Mouse (Mus musculus) left cerebral cortex, adult 11 months (tissue): Measurements from ENCODE around the gene Epn1.
A peak's percentile ranks its signal among the peaks of the same experiment; 100 is the strongest.

Source experiments
- DNase-seq: peaks from one replicate; pipeline ENCODE4 v3.0.0; 2022; ENCODE audit warnings: low spot score

Gene Epn1

DNA sequence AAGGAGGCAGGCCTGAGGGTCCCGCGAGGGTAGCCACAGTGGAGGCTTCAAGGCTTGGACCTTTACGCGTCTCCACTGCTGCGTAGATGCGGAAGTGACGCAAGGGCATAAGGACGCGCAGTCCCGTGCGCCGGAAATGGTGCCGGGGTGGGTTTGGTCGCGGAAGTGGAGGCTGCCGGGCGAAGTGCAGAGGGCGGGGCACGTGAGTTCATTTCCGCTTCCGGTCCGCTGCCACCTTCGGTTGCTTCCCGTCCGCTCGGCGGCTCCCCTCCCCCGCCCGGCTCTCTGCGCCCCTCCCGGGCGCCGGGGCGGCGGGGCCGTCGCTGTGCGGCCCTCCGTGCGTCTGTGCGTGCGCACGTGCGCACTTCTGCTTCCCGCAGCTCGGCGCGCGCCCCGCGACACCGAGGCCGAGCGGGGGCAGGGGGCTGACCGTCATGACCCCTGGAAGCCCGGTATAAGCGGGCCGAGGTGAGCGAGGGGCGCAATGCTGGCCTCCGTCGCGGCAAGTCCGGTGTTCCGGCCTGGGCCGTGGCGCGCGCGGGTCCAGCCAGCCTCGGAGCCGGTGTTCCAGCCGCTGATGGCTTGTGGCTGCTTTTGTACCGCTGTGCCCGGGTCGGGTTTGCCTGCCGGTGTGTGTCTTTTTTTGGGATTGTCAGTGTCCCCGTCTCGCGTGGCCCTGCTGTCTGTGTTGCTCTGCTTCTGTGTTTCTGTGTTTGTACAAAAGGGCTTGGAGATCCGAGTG is at the start of gene Epn1:
TSS of gene Epn1 (plus strand) at position 226 of the 742 bp plus-strand sequence.
- DNase-seq = peak; percentile 92

DNA sequence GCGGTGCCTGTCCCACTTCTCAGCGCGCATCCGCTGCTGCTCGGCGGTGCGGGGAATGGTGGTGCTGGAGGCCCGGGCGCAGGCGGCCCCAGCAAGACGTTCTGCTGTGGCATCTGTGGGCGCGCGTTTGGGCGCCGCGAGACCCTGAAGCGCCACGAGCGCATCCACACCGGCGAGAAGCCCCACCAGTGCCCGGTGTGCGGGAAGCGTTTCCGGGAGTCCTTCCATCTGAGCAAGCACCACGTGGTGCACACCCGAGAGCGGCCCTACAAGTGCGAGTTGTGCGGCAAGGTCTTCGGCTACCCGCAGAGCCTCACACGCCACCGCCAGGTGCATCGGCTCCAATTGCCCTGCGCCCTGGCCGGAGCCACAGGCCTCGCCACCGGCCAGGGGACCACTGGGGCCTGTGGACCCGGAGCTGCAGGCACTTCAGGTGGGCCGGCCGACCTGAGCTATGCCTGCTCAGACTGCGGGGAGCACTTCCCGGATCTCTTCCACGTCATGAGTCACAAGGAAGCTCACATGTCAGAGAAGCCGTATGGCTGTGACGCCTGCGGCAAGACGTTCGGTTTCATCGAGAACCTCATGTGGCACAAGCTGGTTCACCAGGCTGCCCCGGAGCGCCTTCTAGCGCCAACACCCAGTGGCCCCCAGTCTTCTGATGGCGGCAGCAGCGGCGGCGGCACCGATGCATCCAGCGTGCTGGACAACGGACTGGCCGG is 49.3 kb upstream of the Epn1 start:
- DNase-seq = no peak

DNA sequence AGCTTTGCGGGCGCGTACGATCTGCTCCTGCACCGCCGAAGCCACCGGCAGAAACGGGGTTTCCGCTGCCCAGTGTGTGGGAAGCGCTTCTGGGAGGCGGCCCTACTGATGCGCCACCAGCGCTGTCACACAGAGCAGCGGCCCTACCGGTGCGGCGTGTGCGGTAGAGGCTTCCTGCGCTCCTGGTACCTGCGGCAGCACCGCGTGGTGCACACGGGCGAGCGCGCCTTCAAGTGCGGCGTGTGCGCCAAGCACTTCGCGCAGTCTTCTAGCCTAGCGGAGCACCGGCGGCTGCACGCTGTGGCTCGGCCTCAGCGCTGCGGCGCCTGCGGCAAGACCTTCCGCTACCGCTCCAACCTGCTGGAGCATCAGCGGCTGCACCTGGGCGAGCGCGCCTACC is 48.5 kb upstream of the Epn1 start:
- no peak for DNase-seq

GRCm38 (mm10) chr7:5033818-5034217 is 46.2 kb upstream of the Epn1 start, which contains the start of gene 4632433K11Rik:
Gene 4632433K11Rik, plus strand, starts transcription at chr7:5034118.
- DNase-seq = no peak

DNA sequence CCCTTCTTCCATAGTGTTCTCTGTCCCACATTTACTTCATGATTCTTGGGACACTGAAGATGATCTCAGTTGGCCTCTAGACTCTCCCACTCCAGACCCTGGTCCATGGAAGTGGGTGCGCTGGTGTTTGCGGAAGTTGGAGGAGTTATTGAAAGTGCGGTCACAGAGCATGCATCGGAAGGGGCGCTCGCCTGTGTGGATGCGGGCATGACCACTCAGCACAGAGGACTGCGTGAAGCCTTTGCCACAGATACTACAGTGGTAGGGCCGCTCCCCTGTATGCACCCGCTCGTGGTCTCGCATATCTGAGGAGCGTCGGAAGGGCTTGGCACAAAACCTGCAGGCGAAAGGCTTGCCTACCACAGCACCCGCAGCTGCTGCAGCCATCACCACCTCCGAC is 44.4 kb upstream of the Epn1 start:
- DNase-seq = no peak

- DNase-seq = no peak
Measured at GRCm38 (mm10) chr7:5036136-5036535, 43.9 kb upstream of the Epn1 start.

GRCm38 (mm10) chr7:5037026-5037425 is 43.0 kb upstream of the Epn1 start:
- no peak for DNase-seq

GRCm38 (mm10) chr7:5037467-5037866 is 42.6 kb upstream of the Epn1 start:
- no peak for DNase-seq

DNA sequence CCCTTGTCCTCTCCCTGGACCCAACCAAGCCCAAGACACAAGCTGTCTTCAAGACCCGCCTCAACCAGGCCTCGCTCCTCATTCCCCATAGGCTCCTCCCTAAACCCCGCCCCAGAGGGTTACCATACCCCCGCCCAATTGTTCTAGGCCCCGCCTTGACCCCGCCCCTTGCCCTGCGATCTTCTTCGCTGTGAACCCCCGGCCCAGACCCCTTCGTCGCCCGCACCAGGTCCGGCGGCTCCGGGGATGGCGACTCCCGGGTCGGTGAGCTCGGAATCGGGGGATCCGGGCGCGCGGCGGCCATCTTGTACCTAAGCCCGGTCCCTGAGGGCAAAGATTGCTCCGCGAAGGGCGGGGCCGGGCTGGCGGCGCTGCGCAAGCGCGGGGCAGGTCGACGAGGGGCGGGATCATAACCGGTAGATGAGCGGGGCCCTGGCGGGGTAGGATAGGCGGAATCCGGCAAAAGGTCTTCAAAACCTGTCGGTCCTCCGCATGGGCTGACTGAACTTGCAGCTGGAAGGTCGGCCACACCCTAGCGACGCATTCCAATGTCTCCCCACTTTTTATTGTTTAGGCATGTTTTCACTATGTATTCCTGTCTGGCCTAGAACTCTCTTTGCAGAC is 41.8 kb upstream of the Epn1 start, which contains the start of gene Zfp784:
TSS of gene Zfp784 (minus strand) at position 338 of the 624 bp plus-strand sequence.
- DNase-seq = peak; percentile 85

DNA sequence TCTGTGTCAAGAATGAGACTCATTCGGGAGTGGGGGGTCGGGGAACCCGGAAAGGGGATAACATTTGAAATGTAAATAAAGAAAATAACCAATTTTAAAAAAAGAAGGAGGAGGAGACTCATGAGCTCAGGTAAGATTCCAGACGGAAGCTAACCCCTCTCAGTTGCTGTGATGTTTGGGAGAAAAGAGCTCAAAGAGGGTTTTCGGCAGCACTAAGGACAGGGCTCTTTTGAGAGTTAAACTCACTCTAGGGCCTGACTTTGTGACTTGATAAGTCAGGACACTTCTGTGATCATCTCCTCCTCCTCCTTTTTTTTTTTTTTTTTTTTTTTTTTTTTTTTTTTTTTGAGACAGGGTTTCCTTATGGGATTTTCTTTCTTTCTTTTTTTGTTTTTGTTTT is 41.1 kb upstream of the Epn1 start:
- no peak for DNase-seq

DNA sequence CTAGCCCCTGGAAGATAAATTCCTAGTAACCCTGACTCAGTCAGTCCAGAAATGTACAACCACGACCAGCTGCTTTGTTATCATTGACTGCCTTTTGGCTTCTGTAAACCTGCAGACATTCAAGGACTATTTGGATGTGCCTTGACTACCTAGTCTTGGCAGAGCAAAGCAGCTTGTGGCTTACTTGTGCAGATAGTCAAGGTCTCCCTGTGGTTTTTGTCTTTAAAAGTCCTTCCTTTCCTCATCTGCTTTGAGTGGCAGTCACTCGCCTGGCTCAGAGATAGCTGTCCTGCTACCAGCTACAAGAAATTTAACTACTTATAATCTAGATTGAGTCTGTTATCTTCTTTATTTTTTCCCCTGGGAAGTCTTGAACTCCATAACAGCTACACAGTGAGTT is 35.1 kb upstream of the Epn1 start:
- no peak for DNase-seq

DNA sequence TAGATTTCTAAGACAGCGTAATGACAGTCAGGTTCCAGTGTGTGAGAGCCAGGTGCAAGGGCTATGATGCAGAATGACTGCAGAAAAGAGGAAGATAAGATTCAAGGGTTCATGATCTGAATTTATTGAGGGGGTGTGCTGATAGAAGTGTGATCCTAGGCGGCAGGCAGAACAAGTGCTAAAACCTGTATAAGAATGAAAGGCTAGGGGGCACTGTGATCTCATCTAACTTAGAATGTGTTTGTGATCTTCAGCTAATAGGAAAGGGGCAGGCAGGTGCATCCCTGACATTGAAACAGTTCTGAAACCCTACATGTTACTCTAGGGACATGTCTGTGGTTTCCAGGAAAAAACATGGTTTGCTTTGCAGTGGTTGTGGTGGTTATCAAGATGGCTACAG is 33.9 kb upstream of the Epn1 start:
- no peak for DNase-seq

DNA sequence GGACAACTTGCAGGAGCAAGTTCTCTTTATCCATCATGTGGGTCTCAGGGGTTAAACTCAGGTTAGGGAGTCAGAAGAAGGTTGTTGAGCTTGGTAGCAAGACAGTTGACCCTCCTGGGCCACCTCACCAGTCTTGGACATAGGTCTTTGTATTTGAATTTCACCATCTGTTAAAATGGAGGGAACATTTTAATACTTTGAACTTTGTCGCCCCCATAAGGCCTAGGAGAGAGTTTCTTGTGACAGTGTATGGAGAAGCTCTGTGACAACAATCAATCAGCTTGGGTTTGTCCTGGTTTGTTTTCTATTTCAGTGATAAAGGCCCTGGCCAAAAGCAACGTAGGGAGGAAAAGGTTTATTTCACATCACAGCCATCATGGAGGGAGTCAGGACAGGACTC is 32.7 kb upstream of the Epn1 start:
- no peak for DNase-seq

GRCm38 (mm10) chr7:5051193-5052192 is 28.5 kb upstream of the Epn1 start, which contains the start of gene Zfp580:
Gene Zfp580, plus strand, starts transcription at chr7:5051538.
- DNase-seq = peak; percentile 65

DNA sequence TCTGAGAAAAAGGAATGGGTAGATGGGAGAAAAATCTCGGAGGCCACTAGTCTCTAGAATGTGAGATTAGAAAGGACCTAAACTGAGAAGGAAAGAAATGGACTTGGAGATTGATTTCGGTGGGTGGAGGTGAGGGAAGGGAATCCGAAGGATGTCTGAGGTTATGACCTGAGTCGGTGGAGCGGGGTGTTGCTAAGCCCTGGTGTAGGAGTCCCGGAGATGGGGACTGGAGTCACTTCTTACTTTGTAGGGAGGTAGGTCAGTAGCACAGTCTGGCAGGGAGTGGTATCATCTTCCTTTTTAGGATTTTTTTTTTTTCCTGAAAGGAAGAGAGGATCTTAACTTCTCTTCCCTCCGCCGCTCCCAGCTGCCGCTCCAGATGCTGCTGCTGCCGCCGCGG is 27.6 kb upstream of the Epn1 start:
- DNase-seq = no peak

DNA sequence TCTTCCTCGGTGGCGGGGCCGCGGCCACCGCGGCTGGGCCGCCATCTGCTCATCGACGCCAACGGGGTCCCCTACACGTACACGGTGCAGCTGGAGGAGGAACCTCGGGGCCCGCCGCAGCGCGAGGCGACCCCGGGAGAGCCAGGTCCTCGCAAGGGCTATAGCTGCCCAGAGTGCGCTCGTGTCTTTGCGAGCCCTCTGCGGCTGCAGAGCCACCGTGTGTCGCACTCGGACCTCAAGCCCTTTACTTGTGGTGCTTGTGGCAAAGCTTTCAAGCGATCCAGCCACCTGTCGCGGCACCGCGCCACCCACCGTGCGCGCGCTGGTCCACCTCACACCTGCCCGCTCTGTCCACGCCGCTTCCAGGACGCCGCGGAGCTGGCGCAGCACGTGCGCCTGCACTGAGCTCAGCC is 27.1 kb upstream of the Epn1 start:
- DNase-seq = no peak

DNA sequence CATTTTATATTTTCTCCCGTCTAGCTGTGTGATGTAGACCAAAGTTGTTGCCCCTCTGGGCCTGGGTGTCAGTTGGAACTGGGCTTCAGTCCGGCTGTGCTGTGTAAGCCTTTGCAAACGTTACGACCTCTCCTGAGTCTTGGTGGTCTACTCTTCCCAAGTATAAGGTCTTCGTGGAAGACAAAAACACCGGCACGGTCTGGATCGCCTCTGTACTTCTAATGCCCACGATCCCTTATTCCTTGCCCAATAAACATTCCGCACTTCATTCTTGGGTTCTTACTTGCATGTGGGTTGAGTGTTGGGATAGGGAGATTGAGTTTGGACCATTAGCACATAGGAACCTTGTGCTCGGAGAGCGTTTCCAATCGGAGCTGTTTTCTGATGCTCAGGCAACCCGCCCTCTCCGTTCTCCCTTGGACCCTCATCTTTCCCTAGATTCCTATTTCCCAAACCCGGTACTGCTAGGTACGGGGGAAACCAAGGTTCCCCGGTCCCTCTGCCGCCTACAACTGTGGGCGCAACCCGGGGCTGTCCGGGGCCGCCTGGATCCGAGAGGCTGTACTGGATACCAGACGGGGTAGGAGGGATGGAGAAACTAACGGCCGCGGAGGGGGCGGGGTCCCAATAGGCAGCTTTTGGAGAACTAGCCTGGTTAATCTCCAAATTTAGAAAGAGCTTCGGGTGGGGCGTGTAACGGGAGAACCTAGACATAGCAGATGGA is 26.4 kb upstream of the Epn1 start:
- no peak for DNase-seq

DNA sequence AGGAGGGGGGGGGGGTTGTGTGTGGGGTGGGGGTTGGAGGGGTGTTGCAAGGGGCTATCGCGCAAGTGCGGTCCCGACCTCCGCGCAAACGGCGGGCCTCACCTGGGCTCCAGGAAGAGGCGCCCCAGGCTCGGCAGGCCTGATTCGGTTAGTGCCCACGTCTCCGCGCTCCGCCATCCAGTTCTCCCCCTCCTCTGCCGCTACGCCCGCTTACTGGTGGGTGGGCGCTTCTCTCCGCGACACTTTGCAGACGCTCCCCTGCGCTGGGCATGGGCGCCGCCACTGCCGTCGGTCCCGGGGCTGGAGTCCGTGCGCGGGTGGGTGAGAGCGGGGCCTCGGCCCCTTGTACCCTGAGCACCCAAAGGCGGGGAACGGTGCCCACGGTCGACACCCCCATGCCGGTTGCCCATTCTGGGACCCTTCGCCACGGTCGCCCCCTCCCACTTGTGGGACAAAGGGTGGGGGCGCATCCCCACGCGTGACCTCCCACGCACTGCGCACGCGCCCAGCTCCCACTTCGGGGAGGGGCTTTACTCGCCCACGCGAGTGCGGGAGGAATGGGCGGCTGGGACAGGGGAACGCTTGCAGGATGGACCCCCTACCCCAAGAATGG is 23.3 kb upstream of the Epn1 start:
- no peak for DNase-seq

- no peak for DNase-seq
Measured at GRCm38 (mm10) chr7:5057381-5057780, 22.7 kb upstream of the Epn1 start.

DNA sequence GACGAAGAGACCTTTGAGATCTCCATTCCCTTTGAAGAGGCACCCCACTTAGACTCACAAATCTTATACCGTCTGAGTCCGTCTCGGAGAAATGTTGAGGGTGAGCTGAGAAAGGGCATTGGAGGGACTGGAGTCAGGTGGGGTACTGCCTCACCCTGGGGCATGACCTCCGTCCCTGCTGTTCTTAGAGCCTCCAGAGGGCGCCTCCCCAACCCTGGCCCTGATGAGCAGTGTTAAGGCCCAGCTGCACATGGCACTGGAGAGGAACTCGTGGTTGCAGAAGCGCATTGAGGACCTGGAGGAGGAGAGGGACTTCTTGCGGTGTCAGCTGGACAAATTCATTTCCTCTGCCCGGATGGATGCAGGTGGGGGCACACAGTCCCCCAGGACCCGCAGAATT is 22.2 kb upstream of the Epn1 start:
- DNase-seq = no peak

GRCm38 (mm10) chr7:5058631-5059030 is 21.4 kb upstream of the Epn1 start:
- DNase-seq = no peak
